Mouse (Mus musculus) lung, postnatal 4 days (tissue): ENCODE results near the gene Syt2.

ENCODE experiments used
- DNase-seq, 2 experiments: peaks; one replicate each; pipeline ENCODE4 v3.0.0; 2021

The Syt2 gene

DNA sequence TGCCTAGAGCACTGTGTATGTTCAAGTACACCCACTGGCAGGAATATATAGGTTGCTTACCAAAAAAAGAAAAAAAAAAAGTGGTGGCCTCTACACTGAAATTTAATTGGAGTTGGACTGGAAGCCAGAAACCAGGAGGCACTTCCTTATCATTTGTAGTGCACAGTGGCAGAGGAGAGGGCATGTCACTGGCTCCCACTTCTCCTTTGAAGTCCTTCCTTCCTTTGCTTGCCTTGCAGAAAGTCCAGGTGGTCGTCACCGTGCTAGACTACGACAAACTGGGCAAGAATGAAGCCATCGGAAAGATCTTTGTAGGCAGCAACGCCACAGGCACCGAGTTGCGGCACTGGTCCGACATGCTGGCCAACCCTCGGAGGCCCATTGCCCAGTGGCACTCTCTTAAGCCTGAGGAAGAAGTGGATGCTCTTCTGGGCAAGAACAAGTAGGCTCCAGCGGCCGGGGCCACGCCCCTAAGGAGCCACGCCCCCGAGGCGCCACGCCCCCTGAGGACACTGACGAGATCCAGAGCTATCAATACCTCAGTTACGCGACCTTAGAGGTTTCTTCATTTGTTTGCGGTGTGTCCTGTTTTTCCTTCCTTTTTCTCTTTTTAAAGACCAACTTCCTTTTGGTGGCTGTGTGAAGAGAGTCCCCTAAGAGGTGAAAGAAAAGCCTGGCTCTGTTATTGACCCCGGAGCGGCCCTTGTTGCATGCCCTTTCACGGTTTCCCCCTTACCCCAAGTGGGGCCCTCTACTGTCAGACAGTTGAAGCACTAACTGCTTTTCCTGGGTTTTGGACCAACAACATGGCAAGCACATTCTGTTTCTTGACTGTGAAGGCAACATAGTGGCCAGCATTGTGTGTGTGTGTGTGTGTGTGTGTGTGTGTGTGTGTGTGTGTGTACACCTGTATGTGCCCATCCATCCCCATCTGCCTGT lies 101.0 kb downstream of the Syt2 start:
- DNase-seq, result peak; percentile 79

DNA sequence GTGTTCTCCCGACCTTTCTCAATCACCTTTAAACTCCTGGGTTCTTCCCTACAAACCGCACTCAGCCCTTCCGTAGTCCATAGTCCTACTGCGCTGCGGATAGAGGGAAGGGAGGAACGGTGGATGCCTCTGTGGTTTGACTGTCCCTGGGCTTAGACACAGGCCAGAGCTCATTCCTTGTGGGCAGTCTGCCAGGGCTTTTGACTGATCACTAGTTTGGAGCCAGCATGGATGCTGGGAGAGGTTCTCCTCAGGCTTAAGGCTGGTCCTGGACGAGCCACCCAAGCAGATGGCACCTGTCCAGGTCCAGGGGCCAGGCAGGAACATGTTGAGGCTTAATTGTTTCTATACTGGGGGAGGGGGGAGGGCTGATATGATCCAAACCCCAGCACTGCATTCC lies 103.4 kb downstream of the Syt2 start:
- peak in 1 of 2 experiments; percentile 52 for DNase-seq

DNA sequence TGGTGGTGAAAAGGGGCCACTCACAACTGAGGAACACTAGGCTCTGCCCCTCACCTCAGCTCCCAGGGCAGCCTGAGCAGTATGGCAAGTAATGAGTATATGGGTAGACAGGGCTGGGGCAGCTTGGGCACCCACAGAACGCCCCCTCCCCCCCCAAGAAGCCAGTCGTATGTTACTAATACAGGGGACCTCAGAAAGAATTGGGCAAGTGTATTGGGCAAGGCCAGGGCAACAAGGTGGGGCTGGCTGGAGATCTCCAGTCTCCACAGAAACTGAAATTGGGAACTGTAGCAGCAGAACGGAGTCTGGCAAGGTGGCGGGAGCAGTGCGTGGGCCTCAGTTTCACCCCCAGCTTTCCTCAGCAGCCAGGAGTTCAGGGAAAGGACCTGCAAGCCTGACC lies 106.0 kb downstream of the Syt2 start:
- DNase-seq, result no peak

DNA sequence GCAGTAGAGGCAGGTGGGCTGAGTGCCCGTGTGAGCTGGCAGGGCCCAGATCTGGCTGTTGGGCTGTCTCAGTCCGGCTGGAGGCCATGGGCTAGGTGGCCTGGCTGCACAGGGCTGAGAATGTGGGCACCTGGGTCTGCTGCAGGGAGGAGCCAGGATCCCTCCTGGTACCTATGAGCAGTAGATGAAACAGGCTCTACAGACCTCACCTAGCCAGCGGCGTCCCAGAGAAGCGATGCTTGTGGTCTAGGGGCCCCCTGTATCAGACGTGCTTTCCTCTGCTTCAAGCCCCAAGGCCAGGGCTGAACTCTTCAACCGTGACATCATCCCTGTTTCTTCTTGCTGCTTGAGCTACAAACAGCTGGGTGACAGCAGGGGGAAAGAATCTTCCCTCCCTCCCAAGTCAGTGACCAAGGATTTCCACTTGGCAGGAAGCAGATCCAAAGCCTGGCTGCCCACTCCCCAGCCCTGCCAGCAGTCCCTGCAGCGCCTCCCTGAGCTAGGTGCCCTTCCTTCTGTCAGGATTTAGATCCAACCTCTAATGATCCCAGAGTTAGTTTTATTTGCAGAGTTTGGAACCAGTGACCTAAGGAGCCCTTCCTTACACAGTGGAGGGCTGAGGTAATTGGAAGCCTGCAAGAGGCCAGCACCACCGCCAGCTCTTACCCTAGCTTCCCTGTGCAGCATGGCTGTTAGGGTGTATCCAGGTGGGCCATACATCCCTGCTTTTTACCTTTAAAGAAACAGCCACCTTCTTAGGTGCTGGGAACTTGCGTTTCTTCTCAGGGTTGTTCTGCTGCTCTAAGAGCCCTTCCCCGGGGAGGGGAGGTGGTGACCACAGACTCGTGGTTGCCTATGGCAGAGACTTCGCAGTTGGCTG lies 107.5 kb downstream of the Syt2 start:
- peak; percentile 63 to 77 for DNase-seq

DNA sequence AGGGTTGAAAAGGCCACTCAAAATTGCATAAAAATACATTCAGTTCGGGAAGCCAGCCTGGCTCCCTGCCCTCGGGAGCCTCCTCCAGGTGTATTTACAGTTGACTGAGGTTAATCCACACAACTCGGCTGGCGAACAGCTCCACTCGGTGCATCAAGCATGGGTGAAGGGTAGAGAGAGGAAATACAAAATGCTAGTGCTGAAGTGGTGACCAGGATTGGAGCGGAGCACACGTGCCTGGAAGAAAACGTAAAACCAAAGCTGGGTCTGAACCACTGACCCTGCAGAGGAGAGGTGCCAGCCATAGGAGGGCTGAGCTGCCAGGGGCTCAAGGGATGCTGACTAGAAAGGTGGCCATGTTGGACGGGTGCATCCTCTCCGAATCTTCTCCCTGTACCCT lies 108.3 kb downstream of the Syt2 start:
- peak in 1 of 2 experiments; percentile 66 for DNase-seq

- peak in 1 of 2 experiments; percentile 47 for DNase-seq
Measured at GRCm38 (mm10) chr1:134755548-134756189, 109.2 kb downstream of the Syt2 start.

GRCm38 (mm10) chr1:134756190-134756873 lies 109.9 kb downstream of the Syt2 start:
- DNase-seq, result no peak

DNA sequence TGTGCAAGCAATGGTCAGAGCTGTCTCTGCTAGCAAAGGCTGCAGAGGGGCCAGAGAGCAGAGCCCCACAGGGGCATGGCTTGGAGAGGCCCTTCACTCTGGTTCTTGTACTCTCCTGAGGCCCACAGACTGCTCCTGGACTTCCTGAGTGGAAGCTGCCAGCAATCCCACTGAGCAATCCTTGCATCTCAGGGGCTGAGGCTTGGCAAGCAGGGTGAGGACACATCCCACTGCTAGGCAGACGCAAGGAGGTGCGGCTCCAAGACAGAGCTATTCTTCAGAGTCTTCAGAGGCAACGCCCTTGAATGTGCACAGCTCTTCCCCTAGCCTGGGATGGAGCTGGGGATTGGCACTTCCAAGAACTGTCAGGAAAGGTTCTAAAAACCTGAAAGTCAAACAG lies 110.8 kb downstream of the Syt2 start:
- DNase-seq, result peak in 1 of 2 experiments; percentile 53

DNA sequence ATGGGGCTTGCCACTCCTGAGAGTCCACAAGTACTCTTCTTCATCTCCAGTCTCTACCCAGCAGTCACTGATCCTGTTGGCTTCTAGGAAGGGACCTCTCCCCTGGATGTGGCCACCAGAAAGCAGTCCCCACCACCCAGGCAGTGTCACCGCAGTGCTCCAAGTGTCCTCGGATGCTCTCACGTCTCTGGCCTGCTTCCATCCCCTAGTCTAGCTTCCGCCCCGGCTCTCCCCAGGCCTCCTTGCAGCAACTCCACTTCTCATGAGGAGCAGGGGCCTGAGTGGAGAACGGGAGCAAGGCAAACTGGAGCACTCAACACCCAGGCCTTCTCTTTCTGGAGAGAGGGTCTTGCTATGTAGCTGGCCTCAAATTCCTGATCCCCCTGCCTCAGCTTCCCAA lies 112.7 kb downstream of the Syt2 start:
- peak in 1 of 2 experiments; percentile 50 for DNase-seq

DNA sequence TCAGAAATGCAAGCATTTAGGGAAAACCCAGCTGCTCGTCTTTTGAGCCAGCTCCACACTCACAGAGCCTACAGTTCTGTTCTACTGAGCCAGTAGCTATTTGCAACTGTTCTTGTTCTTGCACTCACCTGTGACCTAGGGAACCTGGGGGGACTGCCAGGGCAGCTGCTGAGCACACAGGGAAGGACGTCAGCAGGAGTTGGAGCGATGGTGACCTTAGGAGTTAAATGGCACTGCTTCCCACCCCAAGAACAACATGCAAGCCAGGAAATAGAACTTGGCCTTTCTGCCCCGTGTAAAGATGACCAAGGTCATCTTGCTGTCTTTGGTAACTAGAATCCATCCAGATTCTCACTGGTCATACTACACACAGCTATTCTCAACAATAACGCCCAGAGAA lies 114.2 kb downstream of the Syt2 start:
- DNase-seq, result no peak

DNA sequence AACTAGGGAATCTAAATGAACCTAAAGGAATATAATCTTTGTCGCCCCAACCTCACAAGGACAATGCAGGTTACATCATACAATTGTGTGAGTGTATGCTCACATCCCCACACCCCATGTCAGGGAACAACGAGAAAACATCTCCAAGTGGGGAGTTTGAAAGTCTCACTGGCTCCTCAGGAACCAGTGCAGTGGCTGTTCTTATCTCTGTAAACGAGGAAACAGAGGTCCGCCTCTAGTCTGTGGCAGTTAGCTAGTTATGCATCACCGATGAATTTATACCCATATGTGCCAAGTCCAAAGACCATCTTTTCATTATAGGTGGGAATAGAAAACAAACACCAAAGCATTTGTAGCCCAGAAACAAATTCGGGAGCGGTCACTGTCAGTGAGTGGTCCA lies 115.1 kb downstream of the Syt2 start:
- no peak for DNase-seq

- no peak for DNase-seq
Measured at GRCm38 (mm10) chr1:134763250-134763649, 116.8 kb downstream of the Syt2 start.

- DNase-seq, result no peak
Measured at GRCm38 (mm10) chr1:134763776-134764438, 117.4 kb downstream of the Syt2 start.

GRCm38 (mm10) chr1:134764831-134765458 lies 118.5 kb downstream of the Syt2 start:
- DNase-seq, result no peak

GRCm38 (mm10) chr1:134766448-134766847 lies 120.0 kb downstream of the Syt2 start:
- no peak for DNase-seq

GRCm38 (mm10) chr1:134770312-134770711 lies 123.8 kb downstream of the Syt2 start:
- no peak for DNase-seq

- peak; percentile 62 to 67 for DNase-seq
Measured at GRCm38 (mm10) chr1:134771353-134771752, 124.9 kb downstream of the Syt2 start.

DNA sequence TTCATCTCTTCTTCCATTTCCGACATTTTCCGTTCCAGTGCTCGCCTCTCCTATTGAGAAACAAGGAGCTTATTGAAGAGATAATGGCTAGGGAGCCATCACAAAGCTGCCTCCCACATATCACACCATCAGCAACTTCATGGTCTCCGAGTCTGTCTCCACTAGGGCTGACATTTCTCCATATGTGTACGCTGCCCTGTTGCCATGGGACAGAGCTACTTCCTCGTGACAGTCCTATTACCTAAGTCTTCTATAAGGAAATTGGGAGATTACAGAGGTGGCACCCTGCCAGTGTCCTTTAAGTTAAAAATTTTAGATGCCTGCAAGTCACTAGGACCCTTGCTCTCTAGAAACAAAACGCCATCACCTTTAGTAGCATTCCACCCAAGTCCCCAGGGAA lies 125.5 kb downstream of the Syt2 start:
- no peak for DNase-seq

- DNase-seq, result no peak
Measured at GRCm38 (mm10) chr1:134772821-134773220, 126.3 kb downstream of the Syt2 start.

- no peak for DNase-seq
Measured at GRCm38 (mm10) chr1:134773256-134773655, 126.8 kb downstream of the Syt2 start.

DNA sequence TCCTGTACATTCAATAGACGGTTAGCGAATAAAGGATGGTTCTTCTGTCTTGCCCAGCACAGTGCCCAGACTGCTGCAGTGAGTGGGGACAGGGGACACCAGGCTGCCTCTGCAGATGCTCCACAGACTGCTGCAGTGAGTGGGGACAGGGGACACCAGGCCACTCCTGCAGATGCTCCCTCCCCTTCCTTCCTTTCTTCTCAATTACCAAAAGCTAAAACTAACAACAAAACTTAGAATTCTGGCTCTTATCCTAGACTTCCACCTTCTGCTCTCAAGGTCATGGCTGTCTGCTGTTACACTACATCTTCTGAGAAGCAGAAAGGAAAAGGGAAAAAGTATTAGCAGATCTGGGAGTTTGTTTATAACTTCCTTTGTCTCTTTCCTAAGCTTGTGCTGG lies 127.8 kb downstream of the Syt2 start:
- no peak for DNase-seq
